Mouse (Mus musculus) adrenal gland, postnatal 10 days (tissue): ENCODE measurements around the gene Ube2f. TPM values are rescaled to one million over a fixed set of nuclear protein-coding genes. Genes with fewer than 3 reads are reported as not detected.

Experiments
- total RNA-seq, 2 experiments: library from RNA; stranded (reverse); gene quantifications; 2 replicates each; pipeline ENCODE4 v1.2.3; 2021

Ube2f gene
- total RNA-seq, 2 experiments from 2014 or later, result 59.2 to 61.7 TPM

Other genes starting within 250 kb of the Ube2f start
- gene Rbm44, start 105.2 kb upstream of the Ube2f start, total RNA-seq, result under 1 TPM; 0.21 to 0.30 TPM
- 10 to 100 TPM in 1 of 2 experiments, 1 to 10 TPM in 1; 8.3 to 11.3 TPM for gene Ramp1, start 70.5 kb upstream of the Ube2f start, total RNA-seq
- gene Scly, start 48.0 kb downstream of the Ube2f start, total RNA-seq, result 10 to 100 TPM; 22.8 to 23.4 TPM
- under 1 TPM in 1 of 2 experiments, not detected in 1; 0.09 TPM for gene Espnl, start 71.8 kb downstream of the Ube2f start, total RNA-seq
- gene Klhl30, start 100.7 kb downstream of the Ube2f start, total RNA-seq, result 1 to 10 TPM; 2.1 to 5.8 TPM
- 1 to 10 TPM; 1.0 to 2.2 TPM for gene Erfe, start 116.1 kb downstream of the Ube2f start, total RNA-seq
- 10 to 100 TPM; 82.9 to 83.7 TPM for gene Ilkap, start 148.5 kb downstream of the Ube2f start, total RNA-seq
- 100 to 1,000 TPM in 1 of 2 experiments, 10 to 100 TPM in 1; 49.5 to 137 TPM for gene Hes6, start 163.7 kb downstream of the Ube2f start, total RNA-seq
- 10 to 100 TPM; 15.6 to 37.9 TPM for gene Per2, start 209.0 kb downstream of the Ube2f start, total RNA-seq
- 1 to 10 TPM; 8.0 to 9.1 TPM for gene Traf3ip1, start 244.3 kb downstream of the Ube2f start, total RNA-seq